Mouse (Mus musculus) forebrain, embryonic 12.5 days (tissue): Measurements from ENCODE around the gene Fut8. TPM values are rescaled to one million over a fixed set of nuclear protein-coding genes. Genes with fewer than 3 reads are reported as not detected.
"Not testable (repeated sequence)": the region's sequence is repeated elsewhere in the genome, so short reads cannot be mapped to it uniquely, and the experiment has no call there.

Experiments
- ATAC-seq: fragments of 200-750 bp; cut with Nextera tagmentation; 2 replicates; pipeline ENCODE4 v1.8.0; 2017; ENCODE audit warnings: moderate TSS enrichment; ENCODE audit not compliant: low FRiP score
- H3K27ac ChIP-seq: fragments of 300-500 bp; sonication (generic); 2 replicates; pipeline ENCODE4 v1.5.1; 2016; ENCODE audit warnings: mild to moderate bottlenecking
- H3K27me3 ChIP-seq: fragments of 300-500 bp; sonication (generic); 2 replicates; pipeline ENCODE4 v1.6.1; 2016; ENCODE audit warnings: mild to moderate bottlenecking
- H3K36me3 ChIP-seq: fragments of 300-500 bp; sonication (generic); replicated peaks from 2 replicates; pipeline ENCODE4 v1.6.1; 2016; ENCODE audit warnings: mild to moderate bottlenecking
- H3K4me1 ChIP-seq: fragments of 300-500 bp; sonication (generic); 2 replicates; pipeline ENCODE4 v1.6.1; 2016
- H3K4me2 ChIP-seq: fragments of 300-500 bp; sonication (generic); 2 replicates; pipeline ENCODE4 v1.6.1; 2016; ENCODE audit warnings: mild to moderate bottlenecking, moderate library complexity
- H3K4me3 ChIP-seq: fragments of 300-500 bp; sonication (generic); replicated peaks from 2 replicates; pipeline ENCODE4 v1.5.1; 2016; ENCODE audit warnings: mild to moderate bottlenecking
- H3K9ac ChIP-seq: fragments of 300-500 bp; sonication (generic); 2 replicates; pipeline ENCODE4 v1.6.1; 2016; ENCODE audit warnings: mild to moderate bottlenecking
- H3K9me3 ChIP-seq: fragments of 300-500 bp; sonication (generic); 2 replicates; pipeline ENCODE4 v1.6.1; 2016
- WGBS: fragments of 180-500 bp; shearing (Covaris S2); methylation state at CpG from one replicate; pipeline ENCODE4 v1.1.7; 2016; 5-methylcytosine and 5-hydroxymethylcytosine counted together
- polyA plus RNA-seq: library from polyadenylated mRNA; unstranded; fragments of >200 nt; fragmentation: Nextera tagmentation; extraction: Ambion mirVana; gene quantifications from 2 replicates; pipeline ENCODE4 v1.2.1, GENCODE M21; 2016

Gene Fut8
- polyA plus RNA-seq, 1 experiment from 2014 or later = 38.7 TPM

DNA sequence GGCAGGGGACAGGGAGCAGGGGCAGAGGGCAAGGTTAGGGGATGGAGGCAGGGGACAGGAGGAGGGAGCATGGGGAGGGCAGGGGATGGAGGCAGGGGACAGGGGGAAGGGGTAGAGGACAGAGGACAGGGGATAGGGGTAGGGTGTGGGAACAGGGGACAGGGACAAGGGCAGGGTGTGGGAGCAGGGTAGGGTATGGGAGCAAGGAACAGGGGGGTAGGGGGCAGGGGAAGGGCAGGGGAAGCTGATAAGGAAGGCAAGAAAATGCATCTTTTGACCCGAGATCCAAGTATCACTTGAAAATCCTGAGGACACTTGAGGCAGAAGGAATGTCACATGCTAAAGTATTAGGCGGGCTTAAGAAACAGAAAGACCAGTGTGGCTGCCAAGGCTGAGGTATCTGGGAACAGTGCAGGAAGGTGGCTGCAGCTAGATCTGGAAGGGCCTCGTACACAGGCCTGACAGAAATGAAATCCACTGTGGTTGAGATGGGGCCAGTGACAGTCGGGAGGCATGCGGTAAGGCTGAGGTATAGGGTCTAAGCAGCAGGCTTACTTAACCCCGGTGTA, 281.7 kb downstream of the Fut8 start:
- no peak overlapping the region for H3K4me2 ChIP-seq
- H3K9me3 ChIP-seq = no peaks in the 10 kb centered on the region
- no peak overlapping the region for H3K9ac ChIP-seq
- no peaks in the 10 kb centered on the region for H3K27me3 ChIP-seq
- no peak for ATAC-seq
- no peaks in the 10 kb centered on the region for H3K36me3 ChIP-seq
- no peak overlapping the region for H3K4me3 ChIP-seq
- no peak overlapping the region for H3K27ac ChIP-seq
- H3K4me1 ChIP-seq = no peaks in the 10 kb centered on the region
- 75% methylated on average over 6 of the region's 6 CpGs for WGBS

DNA sequence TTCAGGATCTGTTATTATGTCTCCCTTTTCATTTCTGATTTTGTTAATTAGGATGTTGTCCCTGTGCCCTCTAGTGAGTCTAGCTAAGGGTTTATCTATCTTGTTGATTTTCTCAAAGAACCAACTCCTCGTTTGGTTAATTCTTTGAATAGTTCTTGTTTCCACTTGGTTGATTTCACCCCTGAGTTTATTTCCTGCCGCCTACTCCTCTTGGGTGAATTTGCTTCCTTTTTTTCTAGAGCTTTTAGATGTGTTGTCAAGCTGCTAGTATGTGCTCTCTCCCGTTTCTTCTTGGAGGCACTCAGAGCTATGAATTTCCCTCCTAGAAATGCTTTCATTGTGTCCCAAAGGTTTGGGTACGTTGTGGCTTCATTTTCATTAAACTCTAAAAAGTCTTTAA, 286.1 kb downstream of the Fut8 start:
- H3K36me3 ChIP-seq, H3K27ac ChIP-seq, ATAC-seq, H3K4me3 ChIP-seq, H3K9ac ChIP-seq, H3K4me1 ChIP-seq, H3K4me2 ChIP-seq, H3K27me3 ChIP-seq, H3K9me3 ChIP-seq: not testable (repeated sequence)
- 49% methylated on average over 4 of the region's 4 CpGs for WGBS
